Mouse (Mus musculus) large intestine, adult 2 months (tissue): Measurements from ENCODE around the gene Dleu7. TPM values are rescaled to one million over a fixed set of nuclear protein-coding genes. Genes with fewer than 3 reads are reported as not detected.

Experiments used
- DNase-seq: peaks from one replicate; pipeline ENCODE4 v3.0.0-alpha.2; 2012; ENCODE audit warnings: low read depth, low spot score
- WGBS: fragments of 180-500 bp; shearing (Covaris S2); methylation state at CpG from one replicate; pipeline ENCODE4 v1.1.7; 2018; 5-methylcytosine and 5-hydroxymethylcytosine counted together
- polyA plus RNA-seq: library from polyadenylated mRNA; depleted of rRNA; stranded (reverse); fragments of >200 nt; gene quantifications from 2 replicates; pipeline ENCODE4 v1.2.3, GENCODE M21; 2012; rRNA removed

Gene Dleu7
- polyA plus RNA-seq: 0.30 and 0.42 TPM in 2 replicates

GRCm38 (mm10) chr14:62292488-62293339 lies at the start of gene Dleu7, which contains the start of gene Rnaseh2b:
TSS of gene Dleu7 (minus strand) at chr14:62293047.
TSS of gene Rnaseh2b (plus strand) at chr14:62292589.
- DNase-seq: no peak
- 3% methylated on average over 59 of the region's 60 CpGs for WGBS

DNA sequence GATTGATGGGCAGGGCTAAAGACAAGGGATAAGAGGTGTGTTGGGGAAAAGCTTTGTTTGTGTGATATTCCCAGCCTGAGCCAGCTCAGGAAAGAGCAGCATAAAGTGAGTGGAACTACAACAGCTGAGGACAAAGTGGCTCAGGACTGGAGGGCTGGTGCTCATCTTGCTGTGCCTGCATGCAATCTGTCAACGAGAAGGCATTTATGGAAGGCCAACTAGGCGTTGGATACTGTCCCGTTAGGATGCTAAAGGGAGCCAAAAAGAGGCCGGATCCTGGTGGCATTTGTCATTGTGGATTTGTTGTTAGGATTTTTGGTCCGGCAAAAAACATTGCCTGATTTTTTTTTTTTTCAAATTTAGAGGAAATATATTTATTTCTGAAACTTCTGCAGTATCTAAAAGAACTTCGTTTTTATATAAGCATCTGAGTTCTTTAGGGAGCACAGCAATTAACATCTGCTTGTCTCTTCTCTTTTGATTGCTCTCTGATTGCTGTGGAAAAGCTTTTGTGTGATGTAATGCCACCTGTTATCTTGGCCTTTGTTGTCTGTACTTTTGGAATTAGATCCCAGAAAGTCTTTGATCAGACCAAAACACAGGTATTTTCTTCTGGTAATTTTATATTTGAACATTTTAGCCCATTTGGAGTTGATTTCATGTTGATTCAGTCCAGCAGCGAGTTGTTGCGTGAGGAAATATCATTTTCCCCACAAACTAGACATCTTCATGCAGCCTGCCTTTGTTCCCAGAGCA lies 49.2 kb upstream of the Dleu7 start:
- no peak for DNase-seq
- WGBS: 60% methylated on average over 8 of the region's 8 CpGs

DNA sequence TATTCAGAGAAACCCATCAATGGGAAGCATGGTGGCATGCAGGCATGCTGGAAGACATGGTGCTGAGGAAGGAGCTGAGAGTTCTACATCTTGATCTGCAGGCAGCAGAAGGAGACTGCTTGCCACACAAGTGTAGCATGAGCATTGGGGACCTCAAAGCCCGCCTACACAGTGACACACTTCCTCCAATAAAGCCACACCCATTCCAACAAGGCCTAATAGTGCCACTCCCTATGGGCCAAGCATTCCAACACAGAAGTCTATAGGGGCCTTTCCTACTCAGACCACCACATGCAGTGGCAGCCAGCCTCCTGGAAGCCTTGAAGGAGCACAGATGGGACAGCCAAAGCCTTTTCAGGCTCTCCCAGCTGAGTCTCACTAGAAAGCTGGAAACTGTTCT lies 46.3 kb upstream of the Dleu7 start:
- 88% methylated on average over 1 of the region's 1 CpGs for WGBS

GRCm38 (mm10) chr14:62333909-62334687 lies 41.3 kb upstream of the Dleu7 start:
- 71% methylated on average over 9 of the region's 9 CpGs for WGBS
- no peak for DNase-seq

More for the DNA sequence above, 46.3 kb upstream of the Dleu7 start:
- DNase-seq: no peak

DNA sequence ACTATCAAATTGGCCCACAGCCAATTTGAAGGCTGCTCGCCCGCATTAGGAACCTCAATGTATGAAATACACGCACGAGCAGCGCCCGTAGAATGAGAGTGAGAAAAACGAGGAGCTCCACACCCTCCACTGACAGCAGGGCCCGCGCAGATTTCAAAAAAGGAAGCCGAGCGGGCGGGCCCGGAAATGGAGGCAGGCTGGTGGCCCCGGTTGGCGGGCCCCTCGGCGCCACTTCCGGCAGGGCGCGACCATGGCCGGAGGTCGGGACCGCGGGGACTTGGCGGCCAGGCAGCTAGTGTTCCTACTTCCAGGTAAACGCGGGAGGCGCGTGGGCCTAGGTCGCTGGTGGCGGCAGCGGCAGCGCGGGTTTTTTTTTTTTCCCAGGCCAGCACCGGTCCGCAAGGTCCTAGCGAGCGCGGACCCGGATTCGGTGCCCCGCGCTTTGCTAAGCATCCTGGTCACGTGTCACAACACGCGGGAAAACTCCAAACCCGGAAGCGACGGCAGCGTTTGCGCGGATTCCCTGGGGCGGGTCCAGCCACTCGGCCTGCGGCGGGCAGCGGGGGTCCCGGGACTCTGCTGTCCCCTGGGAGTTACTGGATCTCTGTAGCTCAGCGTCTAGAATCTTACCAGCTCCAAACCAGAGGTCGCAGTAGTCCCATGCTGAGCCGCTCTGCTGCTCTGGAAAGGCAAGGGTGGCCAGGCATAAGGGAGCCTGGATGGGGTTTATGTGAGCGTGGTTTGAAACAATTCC lies 39.2 kb upstream of the Dleu7 start:
- peak; percentile 59 for DNase-seq
- under 1% methylated on average over 62 of the region's 62 CpGs for WGBS

GRCm38 (mm10) chr14:62331457-62331856 lies 38.6 kb upstream of the Dleu7 start:
- WGBS: 12% methylated on average over 6 of the region's 6 CpGs
- no peak for DNase-seq

GRCm38 (mm10) chr14:62329631-62330030 lies 36.8 kb upstream of the Dleu7 start:
- 73% methylated on average over 3 of the region's 3 CpGs for WGBS
- no peak for DNase-seq

DNA sequence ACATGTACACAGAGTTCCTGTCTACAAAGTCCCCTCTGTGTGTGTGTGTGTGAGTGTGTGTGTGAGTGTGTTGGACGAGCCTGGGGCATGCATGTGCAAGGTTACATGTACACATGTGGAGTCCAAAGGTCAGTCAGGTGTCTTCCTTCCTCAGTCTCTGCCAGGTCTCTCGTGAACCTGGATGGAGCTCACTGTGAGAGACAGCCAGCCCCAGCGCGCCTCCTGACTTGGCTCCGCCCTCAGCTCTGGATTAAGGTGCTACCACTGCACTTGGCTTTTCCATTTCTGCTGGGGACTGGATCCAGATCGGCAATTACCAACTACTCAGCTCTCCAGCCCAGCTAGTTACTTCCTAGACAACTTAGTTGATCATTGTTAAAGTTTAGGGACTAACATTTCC lies 35.8 kb upstream of the Dleu7 start:
- no peak for DNase-seq
- WGBS: 29% methylated on average over 6 of the region's 6 CpGs

GRCm38 (mm10) chr14:62327171-62327570 lies 34.3 kb upstream of the Dleu7 start:
- 45% methylated on average over 2 of the region's 2 CpGs for WGBS
- DNase-seq: no peak

- WGBS: 62% methylated on average over 3 of the region's 3 CpGs
- DNase-seq: no peak
These were observed 33.2 kb upstream of the Dleu7 start for GRCm38 (mm10) chr14:62326026-62326425.

DNA sequence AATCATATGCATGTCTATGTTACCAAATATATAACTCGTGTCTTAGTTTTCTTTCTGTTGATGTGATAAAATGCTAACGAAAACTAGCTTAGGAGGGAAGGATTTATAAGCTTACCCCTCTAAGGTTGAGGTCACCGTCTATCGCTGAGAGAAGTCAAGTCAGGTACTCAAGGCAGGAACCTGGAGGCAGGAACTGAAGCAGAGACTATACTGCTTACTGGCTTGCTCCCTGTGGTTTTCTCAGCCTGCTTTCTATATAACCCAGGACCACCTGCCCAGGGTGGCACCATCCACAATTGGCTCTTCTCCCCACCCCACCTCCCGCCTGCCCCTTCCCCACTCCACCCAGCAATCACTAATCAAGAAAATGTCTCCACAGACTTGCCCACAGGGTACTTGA lies 32.1 kb upstream of the Dleu7 start:
- WGBS: 89% methylated on average over 5 of the region's 5 CpGs
- no peak for DNase-seq

DNA sequence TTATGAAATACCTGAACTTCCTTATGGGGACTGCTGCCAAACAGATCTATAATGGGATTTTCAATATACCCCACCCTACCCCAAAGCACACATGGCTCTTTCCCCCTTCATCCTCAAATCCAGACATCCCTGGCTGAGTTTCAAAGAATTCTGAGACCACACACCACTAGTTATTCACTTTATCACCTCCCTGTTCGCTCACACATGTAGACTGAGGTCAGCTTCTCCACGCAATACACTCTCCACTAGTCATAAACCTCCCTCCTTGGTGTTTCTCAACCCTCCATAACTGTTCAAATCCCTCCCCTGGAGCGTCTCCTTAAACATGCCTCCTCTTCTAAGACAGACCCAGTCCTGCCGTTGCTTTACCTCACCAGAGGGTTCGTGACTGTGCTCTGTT lies 30.6 kb upstream of the Dleu7 start:
- 76% methylated on average over 5 of the region's 5 CpGs for WGBS
- no peak for DNase-seq

- WGBS: 22% methylated on average over 6 of the region's 6 CpGs
- DNase-seq: no peak
These were observed 29.9 kb upstream of the Dleu7 start for GRCm38 (mm10) chr14:62322581-62323344.

DNA sequence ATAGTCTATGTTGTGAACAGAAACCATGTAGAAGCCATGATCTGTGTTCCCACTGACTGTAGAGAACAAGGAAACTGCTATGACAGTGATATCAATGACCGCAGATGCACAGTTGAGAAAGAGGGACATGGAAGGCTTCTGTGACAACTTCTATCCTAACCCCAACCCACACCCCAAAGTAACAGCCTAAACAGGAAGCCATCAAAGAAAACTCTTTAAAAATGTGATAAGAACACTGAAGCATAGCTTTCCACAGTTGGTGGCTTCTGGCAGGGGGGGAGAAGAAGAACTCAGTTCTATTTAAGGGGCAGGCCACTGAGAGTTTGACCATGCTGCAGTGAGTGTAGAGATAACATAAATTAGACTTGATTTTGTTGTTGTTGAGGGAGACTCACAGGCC lies 18.8 kb upstream of the Dleu7 start:
- DNase-seq: no peak
- 95% methylated on average over 1 of the region's 1 CpGs for WGBS

DNA sequence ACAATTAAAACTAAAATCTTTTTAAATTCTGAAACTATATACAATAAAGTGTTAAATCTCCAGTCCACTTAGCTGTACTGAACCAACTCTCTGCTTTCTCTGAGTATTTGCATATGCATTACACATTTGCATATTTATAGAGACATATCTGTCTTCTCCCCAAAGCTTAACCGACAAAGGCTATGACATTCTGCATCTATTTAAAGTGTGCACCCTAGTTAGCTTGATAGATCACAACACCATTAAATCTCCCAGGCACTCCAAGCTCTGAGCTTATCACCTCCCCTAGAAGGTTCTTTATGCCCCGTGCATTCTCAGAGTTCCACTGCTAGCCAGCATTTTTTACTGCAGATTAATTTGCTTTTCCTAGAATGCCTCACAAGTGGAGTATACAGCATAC lies 16.2 kb upstream of the Dleu7 start:
- 40% methylated on average over 2 of the region's 2 CpGs for WGBS
- DNase-seq: no peak

- DNase-seq: no peak
- 77% methylated on average over 1 of the region's 1 CpGs for WGBS
These were observed 14.7 kb upstream of the Dleu7 start for GRCm38 (mm10) chr14:62307555-62307954.

GRCm38 (mm10) chr14:62300031-62300430 lies 7.2 kb upstream of the Dleu7 start:
- DNase-seq: no peak
- WGBS: 67% methylated on average over 3 of the region's 3 CpGs

DNA sequence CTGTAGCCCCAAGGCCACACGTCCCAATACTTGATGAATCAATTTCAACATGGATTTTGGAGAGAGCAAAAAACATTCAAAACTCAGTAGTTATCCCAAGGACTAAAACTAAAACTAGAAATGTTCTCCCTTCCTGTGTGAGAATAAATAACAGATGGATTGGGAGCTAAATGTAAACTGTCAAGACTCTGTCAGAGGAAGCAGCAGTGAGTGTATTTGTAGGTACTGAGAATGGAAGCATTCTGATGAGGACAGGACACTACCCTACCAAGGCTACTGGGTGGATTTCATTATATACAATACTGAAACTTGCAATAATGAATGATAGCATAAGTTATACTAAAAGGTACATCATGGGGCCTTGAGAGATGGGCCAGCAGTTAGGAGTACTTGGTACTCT lies 6.0 kb upstream of the Dleu7 start:
- WGBS: 85% methylated on average over 1 of the region's 1 CpGs
- DNase-seq: no peak

GRCm38 (mm10) chr14:62292166-62292487 lies 720 bp downstream of the Dleu7 start:
- 52% methylated on average over 7 of the region's 7 CpGs for whole genome bisulfite sequencing
- DNase-seq: no peak
